Mouse (Mus musculus): ENCODE data around the gene Jrkl.
A peak's percentile ranks its signal among the peaks of the same experiment; 100 is the strongest.

Jrkl gene

DNA sequence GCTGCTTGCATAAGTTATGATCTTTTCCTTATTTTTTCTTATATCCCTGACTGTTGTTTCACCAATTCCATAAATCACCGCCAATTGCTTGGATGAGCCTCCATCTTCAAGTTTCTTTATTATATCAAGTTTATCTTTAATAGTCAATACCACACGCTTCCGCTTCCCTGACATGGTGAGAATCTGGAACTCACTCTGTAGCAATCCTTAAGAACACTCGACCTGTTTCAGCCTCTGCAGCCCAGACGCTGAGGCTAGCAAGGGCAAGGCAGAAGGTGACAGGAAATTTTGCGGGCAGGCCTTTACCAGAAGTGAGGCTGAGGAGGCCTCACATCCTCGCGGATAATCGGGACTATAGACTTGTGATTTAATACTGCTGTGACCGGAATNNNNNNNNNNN is at the start of gene Jrkl:
TSS of gene Jrkl (minus strand) at position 349 of the 400 bp plus-strand sequence.
- DNase-seq (ENCODE audit: low read depth, low spot score): peak; percentile 8

DNA sequence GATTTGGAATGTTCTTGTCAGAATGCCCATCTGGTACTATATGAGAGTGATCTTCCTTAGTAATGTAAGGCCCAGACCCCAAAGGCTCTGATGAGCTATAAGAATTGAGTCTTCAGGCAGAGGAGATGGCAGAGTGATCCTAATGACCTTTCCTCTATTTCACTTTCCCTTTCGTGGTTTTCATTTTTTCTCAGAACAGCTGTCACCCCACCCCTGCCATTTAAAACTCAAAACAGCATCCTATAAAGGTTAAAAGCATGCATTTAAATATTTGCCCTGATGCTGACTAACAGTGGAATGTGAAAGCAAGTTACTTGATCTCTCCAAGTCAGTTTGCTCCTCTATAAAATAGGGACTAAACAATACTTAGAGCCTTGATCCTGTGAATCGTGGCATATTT is 41.9 kb upstream of the Jrkl start:
- DNase-seq (ENCODE audit: low read depth, low spot score): no peak

DNA sequence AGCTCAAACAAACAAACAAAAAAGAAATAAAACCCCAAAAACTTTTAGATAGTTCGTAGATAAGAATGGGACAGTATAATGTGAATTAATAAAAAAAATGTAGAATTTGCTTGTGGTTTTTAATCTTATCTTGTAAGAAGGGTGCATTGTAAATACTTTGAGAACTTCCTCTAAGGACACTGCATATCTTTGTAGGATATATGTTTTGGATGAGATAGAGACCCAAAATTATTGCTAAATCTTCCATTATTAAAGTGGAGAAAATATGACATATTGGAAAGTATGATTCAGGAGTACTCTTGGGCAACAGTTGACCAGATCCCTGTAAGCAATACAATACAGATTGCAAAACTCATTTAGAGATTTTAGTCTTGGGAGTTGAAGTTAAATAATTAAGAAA is 27.6 kb upstream of the Jrkl start:
- DNase-seq (ENCODE audit: low read depth, low spot score): no peak

DNA sequence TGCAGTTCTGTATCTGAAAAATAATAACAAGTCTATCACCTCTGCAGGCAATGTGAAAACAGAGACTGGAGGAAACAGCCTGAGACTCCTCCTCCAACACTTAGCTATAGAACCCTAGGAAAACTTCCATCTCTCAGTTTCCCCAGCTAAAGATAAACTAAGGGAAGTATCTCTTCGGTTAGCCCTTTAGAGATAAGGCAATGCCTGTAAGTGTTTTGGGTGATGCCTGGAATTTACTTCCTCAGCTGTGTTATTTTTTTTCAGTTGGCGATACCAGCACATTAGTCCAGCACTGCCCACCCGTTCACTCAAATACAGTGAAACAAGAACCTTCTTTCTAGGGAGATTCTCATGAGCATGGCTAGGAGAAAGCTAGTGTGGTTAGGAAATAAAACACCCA is 15.4 kb upstream of the Jrkl start:
- DNase-seq (ENCODE audit: low read depth, low spot score): no peak

DNA sequence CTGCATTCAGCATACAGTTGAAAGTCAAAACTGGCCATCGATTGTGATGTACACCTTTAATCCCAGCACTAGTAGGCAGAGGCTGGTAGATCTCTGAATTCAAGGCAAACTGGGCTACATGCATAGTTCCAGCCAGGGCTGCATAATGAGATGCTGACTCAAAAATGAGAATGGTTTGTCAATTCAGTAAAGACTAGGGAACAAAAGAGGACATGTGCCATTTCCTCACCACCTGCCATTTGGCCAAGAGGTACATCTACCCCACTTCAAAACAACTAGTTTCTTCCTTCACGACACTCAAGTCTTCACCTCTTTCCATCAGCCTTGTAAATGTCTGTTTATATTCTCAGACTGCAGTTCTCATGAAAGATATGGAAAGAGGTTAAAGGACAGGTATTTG is 12.5 kb upstream of the Jrkl start:
- DNase-seq (ENCODE audit: low read depth, low spot score): no peak

DNA sequence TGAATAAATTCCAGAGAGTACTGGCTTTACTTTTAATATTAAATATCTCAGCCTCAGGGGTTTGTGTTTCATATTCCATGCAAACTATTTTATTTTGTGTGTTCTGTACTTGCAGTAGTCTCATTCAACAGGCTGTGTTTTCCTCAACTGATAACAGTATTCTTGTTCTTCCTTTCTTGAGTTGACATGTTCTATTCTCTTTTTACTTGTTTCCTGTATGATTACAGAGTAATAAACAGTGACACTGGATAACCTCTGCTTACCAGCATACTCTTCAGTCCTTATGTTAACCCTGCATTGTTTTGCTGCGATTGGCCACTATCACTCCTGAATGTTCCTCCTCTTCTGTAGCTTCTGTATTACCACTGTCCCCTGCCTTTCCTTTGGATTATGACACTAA is 11.1 kb upstream of the Jrkl start:
- DNase-seq (ENCODE audit: low read depth, low spot score): no peak

DNA sequence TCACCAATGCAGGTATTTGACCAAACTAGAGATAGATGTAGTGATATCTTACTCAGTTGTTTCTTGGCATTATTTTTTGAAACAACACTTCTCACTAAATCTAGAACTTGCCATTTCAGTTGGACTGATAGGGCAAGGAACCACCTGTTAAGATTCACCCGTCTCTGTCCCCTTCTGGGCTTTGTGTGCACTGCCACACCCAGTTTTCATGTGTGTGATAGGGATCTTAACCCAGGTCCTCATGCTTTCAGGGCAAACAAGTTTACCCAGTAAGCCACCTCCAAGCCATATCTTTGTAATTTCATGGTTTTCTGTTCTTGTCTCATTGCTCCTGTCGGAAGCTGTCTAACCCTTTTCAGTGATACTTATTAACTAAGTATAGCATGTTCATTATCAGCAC is 5.6 kb upstream of the Jrkl start:
- DNase-seq (ENCODE audit: low read depth, low spot score): no peak

DNA sequence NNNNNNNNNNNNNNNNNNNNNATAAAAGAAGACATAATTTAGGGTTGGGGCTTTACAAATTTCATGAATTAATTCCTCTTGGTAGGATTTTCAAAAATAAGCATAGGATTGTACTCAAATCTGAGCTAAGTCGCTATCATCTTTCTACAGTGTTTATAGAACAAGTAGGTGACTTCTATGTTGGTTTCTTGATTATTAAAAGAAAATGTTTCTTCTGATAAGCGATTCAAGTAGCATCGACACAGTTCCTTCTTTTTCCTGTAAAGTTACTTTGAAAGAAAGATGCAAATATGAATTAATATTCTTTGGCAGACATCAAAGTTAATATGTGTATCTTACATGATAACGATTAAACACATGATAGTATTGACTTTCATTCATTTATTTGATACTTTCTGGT is 2.5 kb upstream of the Jrkl start:
- no peak for DNase-seq (ENCODE audit: low read depth, low spot score)

DNA sequence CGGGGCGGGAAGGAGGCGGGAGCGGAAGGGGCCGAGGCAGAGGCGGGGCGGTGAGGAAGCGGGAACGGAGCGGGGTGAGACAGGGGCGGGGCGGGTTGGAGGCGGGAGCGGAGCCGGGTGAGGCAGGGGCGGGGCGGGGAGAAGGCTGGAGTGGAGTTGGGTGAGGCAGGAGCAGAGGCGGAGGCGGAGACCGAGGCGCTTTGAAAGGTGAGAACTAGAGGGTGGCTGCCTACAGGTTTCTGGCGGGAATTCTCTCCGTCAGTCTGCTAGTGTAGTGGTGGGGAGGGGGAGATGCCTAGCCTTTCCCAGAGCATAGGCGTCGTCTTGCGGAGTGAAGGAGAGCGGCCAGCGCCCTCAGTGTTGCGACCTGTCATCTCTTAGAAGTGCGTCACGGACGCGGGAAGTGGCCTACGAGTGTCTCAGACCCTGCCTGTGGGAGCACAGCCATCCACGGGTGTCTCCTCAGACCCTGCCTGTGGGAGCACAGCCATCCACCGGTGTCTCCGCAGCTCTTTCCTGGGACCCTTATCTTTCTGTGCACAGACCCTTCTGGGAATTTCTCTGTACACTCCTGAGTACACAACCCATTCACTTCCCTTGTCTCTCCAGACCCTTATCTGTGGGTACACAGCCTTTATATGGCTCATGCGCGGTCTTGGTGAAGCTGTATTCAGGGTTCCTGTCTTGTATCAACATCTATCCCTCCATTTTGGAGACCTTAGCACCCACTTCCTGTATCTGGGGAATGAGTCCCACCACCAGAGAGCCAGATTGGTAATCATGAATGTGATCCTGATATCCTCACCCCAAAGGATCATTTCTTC is 1.4 kb upstream of the Jrkl start, which contains the start of gene Ccdc82:
TSS of gene Ccdc82 (plus strand) at position 141 of the 824 bp plus-strand sequence.
- DNase-seq (ENCODE audit: low read depth, low spot score): peak; percentile 86

DNA sequence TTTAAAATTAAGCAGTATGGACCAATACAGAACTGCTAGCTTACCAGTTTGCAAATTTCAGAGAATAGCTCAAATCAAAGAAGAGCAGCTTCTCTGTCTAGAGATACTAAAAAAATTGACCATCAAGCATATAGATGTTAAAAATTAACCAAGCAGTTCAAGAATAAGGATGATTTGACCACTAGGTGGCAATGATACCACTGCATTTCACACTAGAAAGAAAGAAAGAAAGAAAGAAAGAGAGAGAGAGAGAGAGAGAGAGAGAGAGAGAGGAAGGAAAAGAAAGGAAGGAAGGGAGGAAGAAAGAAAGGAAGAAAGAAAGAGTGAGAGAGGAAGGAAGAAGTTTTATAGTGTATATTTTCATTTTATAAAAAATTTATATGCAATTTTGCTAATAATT is 3.3 kb downstream of the Jrkl start:
- peak; percentile 16 for DNase-seq (ENCODE audit: low read depth, low spot score)

DNA sequence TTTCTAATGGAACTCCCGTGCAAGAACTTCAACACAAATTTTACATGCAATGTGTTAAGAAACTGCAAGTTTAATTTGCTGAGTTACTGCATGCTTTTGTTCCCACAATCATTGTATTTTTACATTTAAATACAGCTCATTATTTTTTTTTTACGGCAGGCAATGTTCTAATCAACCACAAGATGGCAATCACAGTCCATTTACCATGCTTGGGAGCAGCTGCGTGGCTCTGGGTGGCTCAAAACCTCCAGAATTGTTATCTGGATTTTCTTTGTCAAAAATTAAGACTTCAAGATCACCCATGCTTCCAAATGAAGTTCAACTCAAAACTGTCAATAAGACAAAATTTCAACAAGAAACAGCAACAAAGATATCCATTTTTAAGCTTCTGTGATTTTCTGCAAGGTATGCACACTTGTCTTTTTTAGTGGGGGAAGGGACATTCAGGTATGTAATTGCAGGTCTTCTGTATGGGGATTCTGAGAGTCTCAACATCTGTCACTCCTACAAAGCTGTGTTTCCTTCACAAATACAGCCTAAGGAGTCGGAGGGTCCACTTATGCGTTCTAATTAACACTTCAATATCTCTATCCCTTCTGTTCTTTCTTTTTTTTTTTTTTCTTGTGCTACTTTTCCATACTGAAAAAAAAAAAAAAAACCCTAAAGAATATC is 13.9 kb downstream of the Jrkl start:
- DNase-seq (ENCODE audit: low read depth, low spot score): peak; percentile 36

DNA sequence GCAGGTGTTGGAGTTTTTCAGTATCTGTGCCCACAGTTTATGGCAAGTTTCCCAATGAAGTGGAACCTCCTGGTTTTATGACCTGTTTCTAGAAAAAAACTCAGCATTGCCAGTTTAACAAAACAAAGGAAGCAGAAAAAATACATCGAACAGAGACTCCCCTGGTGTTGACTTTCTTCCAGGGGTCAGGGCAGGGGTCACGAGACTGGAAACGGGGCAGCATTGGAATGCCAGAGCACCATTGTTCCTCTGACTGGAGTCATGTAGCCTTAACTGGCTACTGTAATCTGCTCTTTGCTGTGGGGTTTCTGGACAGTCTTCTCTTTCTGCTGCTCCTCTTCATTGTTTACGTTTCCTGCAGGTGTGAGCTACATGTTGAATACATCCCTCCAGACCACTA is 15.1 kb downstream of the Jrkl start:
- DNase-seq (ENCODE audit: low read depth, low spot score): no peak

DNA sequence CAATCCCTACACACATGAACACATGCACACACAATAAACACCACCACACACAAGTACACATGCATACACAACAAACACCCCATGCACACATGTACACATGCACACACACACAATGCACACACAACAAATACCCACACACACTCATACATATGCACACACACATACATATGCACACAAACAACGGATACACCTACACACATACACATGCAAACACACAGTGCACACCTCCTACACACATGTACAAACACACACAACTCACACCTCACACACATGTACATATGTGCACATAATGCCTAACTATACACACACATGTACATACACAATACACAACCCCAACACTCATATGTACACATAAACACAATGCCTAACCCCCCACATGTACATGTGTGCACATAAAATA is 19.8 kb downstream of the Jrkl start:
- DNase-seq (ENCODE audit: low read depth, low spot score): no peak

DNA sequence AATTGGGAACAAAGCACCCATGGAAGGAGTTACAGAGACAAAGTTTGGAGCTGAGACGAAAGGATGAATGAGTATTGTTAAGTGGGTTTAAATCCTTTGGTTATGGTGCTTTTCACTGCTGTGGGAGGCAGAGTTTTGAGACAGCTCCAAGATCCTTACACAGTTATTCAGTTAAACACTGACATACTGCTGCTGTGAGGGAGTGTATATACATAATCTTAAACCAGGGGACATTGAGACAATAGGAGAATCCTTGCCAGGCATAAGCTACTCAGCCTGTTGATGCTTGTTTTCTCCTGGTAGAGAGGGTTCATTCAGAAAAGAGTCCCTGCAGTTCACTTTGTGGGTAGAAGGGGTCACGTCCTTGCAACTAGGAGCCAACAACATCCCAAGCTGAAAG is 39.3 kb downstream of the Jrkl start:
- no peak for DNase-seq (ENCODE audit: low read depth, low spot score)

DNA sequence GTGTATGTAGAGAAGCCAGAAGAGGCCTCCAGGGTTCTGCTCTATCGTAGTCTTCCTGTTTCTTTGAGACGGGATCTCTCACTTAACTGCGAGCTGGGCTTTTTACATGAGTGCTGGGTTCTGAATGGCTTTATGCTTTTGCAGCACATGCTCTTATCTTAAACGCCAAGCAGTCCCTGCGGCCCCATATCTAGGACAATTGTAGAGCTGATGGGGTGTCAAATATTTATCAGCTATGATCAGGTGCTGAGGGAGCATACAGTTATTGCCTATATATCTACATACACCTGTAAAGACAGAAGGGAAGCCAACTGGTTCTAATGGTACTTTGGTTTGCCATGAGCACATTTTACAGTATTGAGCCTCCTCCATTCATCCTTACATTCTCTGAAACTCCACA is 41.9 kb downstream of the Jrkl start:
- no peak for DNase-seq (ENCODE audit: low read depth, low spot score)

DNA sequence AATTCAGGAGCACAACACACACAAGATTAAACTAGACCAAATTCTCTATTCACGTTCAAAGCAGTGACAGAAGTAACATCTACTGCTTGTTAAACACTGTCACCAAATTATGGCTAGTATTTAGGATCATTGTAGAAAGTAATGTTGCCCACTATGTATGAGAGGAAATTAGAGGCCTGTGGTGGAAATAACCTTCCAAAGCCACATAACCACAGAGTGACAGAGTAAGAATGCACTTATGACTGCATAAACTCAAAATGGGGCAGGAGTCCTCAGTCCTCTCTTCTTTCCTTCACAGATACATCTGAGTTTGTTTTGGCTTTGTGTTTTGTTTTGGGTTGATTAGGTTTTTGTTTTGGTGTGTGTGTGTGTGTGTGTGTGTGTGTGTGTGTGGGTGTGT is 42.5 kb downstream of the Jrkl start:
- no peak for DNase-seq (ENCODE audit: low read depth, low spot score)

DNA sequence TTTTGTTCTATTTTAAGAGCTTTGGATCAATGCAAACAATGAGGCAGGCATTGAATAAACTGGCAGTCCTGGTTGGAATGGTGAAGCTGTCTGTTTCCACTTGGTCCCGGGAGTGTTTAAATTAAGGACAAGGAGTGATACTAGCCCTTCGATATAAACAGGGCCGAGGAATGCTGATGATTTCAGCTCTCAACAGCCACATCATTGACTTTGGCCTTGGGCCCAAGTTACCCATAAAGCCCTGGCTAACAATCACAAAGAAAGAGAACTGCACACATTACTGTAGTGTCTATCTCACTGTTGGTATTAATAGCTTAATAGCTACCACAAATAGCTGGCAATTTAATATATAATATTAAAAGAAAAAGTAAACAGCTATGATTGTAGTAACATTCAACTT is 45.5 kb downstream of the Jrkl start:
- DNase-seq (ENCODE audit: low read depth, low spot score): no peak

DNA sequence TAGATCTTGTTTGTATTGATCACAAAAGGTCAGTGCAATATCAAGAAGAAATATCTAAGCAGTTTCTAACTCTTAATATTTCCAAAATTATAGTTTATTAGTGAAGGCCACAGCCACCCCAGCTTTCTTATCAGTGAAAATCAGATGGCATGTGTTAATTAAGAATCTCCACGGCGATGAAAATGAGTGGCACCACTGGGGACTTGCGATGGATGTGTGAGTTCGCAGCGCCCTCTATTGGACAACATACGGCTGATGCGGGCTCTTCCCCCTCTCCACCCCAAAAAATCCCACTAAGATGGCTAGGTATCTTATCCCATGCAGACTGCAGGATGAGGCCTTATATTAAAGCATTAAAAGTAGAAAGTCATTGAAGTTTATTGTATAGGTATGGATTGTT is 49.9 kb downstream of the Jrkl start:
- DNase-seq (ENCODE audit: low read depth, low spot score): peak; percentile 11

DNA sequence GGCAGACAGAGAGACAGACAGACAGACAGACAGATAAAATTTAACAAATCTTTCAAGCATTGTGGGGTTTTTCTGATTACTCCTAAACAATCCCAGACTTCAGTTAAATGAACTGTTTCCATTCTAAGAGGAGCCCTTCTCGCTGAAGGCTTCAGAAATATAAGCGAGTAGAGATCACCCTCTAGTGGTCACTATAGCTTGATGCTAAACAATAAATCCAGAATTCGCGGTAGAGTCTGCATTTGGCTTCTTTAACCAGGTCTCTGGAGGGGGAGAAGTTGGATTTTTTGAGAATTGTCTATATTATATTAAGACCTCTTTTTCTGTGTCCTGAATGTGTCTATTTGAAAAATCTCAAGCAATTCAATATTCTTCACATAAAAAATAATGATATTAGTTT is 50.4 kb downstream of the Jrkl start:
- peak; percentile 54 for DNase-seq (ENCODE audit: low read depth, low spot score)

DNA sequence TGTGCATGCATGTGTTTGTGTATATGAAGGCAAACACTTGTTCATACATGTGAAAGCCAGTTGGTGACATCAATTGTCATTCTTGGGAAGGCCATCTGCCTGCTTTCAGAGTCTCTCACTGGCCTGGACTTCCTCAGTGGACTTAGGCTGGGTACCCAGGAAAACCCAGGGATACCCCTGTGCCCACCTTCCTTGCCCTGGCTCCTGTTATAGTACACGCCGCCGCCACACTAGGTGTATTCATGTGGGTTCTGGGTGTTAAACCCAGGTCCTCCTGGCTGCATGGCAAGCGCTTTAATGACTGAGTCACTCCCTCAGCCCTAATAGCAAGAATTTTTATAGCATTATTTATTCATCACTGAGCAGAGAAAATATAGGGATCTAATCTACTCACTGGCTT is 51.0 kb downstream of the Jrkl start:
- DNase-seq (ENCODE audit: low read depth, low spot score): no peak

Data from embryo, embryonic 11.5 days (tissue).